Mouse (Mus musculus): ENCODE measurements at regions not wholly inside any gene's neighbourhood (a gene's known extent, or its start where the extent isn't known, plus 50 kb on each side); places are given as distances from the start of the nearest gene placed in this dataset.

DNA sequence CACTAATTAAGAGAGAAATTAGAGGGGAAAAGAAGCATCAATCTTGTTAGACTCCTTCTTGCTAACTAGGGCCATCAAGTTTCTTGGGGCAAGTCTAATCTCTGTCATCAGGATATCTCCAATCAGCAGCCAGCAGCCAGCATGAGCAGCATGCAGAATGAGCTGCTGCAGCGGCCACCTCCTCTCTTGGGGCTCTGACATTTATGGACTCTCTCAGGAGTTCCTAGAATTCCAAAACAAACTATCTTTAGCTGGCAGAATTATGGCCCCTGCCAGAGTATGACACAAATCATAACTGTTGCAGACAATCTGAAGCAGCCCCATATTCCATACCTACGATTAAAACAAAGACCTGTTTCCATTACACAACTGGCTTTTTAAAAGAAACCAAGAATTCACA lies 56.0 kb upstream of the Tfap2a start:
- peak; percentile 3 for DNase-seq

DNA sequence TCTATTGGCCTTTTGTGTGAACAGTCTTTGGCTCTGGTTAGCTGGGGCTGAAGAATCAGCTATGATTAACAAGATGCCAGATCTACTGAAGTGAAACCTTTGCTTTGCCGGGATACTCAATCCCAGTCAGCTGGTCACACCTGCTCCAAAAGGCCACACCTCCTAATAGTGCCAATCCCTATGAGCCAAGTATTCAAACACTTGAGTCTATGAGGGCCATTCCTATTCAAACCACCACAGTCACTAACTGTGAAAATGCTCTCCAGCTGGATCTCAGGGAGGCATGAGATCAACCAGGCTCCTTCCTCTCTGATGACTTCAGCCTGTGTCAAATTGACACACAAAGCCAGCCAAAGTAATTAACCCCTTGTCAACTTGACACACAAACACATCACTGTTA lies 54.8 kb upstream of the Tfap2a start:
- no peak for DNase-seq

DNA sequence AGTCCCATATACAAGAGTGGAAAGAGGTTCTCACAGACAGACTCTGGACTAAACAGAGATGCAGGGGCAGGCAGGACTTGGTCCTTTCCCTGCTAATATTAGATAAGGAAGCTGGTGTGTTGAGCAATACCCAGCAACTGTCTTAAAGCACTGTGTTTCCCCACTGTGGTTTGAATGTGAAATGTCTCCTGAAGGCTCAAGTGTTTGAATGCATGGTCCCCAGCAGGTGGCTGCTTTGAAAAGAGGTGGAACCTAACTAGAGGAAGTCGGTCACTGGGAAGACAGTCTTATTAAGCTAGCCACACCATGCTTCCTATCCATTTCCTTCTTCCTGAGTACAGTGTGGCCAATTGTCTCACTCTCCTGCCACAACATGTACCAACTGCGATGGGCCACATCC lies 50.0 kb upstream of the Tfap2a start:
- no peak for DNase-seq

Measured in adrenal gland, adult 8-10 months (tissue).